Mouse (Mus musculus): ENCODE measurements around the gene Gm21887.

The Gm21887 gene

GRCm38 (mm10) chrX:169983401-169984165 is 25.9 kb upstream of the Gm21887 start:
- peak in 1 of 2 experiments; percentile 11 for DNase-seq (ENCODE audit: low spot score in 2 of 2)

GRCm38 (mm10) chrX:169984331-169984730 is 25.1 kb upstream of the Gm21887 start:
- DNase-seq (ENCODE audit: low spot score in 2 of 2) = peak in 1 of 2 experiments; percentile 4

- peak in 1 of 2 experiments; percentile 27 for DNase-seq (ENCODE audit: low spot score in 2 of 2)
Measured at GRCm38 (mm10) chrX:169984853-169985252, 24.6 kb upstream of the Gm21887 start.

GRCm38 (mm10) chrX:169985796-169986195 is 23.7 kb upstream of the Gm21887 start:
- peak; percentile 42 to 52 for DNase-seq (ENCODE audit: low spot score in 2 of 2)

DNA sequence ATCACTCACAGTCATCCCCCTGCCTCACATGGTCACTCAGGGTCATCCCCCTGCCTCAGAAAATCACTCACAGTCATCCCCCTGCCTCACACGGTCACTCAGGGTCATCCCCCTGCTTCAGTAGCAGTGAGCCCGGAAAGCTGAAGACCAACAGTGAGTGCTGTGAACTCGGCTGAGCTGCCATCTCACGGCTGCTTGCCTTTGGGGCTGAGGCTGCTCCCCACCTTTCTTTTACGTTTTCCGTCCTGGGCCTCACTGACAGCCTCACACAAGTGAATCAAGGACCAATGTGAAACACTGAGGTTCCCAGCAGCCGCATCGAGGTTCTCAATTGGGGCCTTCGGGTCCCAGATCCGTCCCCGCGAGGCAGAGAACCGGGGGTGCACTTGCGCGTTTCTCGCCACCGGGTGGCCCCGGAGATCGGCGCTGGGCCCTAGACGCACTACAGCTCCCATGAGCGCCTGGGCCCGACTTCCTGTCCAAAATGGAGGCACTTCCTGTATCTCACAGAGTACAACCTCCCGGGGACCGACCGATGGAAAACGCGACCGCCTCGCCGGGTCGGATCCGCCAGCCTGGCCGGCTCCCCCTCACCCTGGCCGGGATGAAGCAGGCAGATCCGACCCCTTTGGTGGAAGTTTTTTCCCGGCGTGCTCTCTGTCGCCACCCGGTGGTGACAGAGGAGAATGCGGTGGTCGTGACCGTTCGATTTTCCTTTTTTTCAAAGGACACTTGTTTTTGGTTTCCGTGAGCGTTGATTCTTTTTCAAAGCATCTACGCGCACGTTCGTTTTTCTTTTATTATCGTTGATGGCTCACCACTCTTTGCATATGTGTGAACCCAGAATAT is 22.7 kb upstream of the Gm21887 start:
- peak; percentile 89 to 95 for DNase-seq (ENCODE audit: low spot score in 2 of 2)

GRCm38 (mm10) chrX:169987368-169987837 is 22.1 kb upstream of the Gm21887 start:
- peak; percentile 60 to 69 for DNase-seq (ENCODE audit: low spot score in 2 of 2)

DNA sequence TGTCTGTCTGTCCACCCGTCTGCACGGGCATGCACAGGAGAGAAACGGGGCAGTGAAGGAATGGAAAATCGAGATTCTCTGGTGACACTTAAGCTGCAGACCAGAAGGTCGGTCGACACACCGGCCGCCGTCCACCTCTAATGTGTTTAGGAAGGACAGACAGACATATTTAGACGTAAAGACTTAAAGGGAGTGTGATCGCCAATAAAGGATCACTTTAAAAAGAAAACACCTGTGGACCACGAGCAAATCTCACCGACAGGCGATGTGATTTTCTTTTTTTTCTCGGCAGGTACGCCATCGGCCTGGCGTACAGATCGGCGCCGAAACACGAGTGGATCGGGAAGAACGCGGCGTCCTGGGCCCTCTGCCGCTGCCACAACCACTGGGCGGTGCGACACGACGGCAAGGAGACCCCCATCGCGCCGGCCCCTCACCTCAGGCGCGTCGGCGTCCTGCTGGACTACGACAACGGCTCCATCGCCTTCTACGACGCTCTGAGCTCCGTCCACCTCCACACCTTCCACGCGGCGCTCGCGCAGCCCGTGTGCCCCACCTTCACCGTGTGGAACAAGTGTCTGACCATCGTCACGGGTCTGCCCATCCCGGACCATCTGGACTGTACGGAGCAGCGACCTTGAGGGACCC is 20.8 kb upstream of the Gm21887 start:
- DNase-seq (ENCODE audit: low spot score in 2 of 2) = peak; percentile 48 to 53

- DNase-seq (ENCODE audit: low spot score in 2 of 2) = peak in 1 of 2 experiments; percentile 42
Measured at GRCm38 (mm10) chrX:169989219-169989595, 20.3 kb upstream of the Gm21887 start.

GRCm38 (mm10) chrX:169989691-169990631 is 19.5 kb upstream of the Gm21887 start:
- peak; percentile 84 to 86 for DNase-seq (ENCODE audit: low spot score in 2 of 2)

DNA sequence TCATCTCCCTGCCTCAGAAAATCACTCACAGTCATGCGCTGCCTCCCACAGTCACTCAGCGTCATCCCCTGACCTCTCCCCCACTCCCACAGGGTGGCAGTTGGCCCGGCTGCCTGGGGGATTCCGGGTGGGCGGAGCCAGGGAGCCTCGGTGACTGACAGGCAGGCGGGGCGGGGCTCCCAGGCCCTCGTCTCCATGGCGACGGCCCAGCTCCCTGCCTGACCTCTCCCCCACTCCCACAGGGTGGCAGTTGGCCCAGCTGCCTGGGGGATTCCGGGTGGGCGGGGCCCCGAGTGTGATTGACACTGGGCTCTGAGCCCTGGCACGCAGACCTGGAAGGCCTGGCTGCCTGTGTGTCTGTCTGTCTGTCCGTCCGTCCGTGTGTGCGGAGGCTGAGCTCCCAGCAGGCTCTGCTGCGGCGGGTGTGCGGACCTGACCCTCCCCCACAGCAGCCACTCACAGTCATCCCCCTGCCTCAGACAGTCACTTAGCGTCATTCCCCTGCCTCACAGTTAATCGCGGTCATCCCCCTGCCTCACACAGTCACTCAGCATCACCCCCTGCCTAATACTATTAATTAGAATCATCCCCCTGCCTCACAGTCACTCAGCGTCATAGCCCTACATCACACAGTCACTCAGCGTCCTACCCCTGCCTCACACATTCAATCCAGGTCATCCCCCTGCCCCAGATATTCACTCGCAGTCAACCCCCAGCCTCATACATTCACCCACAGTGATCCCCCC is 18.2 kb upstream of the Gm21887 start:
- peak; percentile 91 to 95 for DNase-seq (ENCODE audit: low spot score in 2 of 2)

GRCm38 (mm10) chrX:169992086-169992930 is 17.2 kb upstream of the Gm21887 start:
- peak; percentile 22 to 43 for DNase-seq (ENCODE audit: low spot score in 2 of 2)

DNA sequence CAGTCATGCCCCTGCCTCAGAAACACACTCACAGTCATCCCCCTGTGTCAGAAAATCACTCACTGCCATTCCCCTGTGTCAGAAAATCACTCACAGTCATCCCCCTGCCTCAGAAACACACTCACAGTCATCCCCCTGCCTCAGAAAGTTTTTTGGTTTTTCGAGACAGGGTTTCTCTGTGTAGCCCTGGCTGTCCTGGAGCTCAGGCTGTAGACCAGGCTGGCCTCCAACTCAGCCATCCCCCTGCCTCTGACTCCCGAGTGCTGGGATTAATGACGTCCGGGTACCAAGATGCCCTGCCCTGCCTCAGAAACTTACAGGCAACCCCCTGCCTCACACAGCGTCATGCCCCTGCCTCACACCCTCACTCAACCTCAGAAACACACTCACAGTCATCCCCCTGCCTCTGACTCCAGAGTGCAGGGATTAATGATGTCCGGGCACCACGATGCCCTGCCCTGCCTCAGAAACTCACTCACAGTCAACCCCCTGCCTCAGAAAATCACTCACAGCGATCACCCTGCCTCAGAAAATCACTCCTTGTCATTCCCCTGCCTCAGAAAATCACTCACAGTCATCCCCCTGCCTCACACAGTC is 16.4 kb upstream of the Gm21887 start:
- DNase-seq (ENCODE audit: low spot score in 2 of 2) = peak in 1 of 2 experiments; percentile 45

DNA sequence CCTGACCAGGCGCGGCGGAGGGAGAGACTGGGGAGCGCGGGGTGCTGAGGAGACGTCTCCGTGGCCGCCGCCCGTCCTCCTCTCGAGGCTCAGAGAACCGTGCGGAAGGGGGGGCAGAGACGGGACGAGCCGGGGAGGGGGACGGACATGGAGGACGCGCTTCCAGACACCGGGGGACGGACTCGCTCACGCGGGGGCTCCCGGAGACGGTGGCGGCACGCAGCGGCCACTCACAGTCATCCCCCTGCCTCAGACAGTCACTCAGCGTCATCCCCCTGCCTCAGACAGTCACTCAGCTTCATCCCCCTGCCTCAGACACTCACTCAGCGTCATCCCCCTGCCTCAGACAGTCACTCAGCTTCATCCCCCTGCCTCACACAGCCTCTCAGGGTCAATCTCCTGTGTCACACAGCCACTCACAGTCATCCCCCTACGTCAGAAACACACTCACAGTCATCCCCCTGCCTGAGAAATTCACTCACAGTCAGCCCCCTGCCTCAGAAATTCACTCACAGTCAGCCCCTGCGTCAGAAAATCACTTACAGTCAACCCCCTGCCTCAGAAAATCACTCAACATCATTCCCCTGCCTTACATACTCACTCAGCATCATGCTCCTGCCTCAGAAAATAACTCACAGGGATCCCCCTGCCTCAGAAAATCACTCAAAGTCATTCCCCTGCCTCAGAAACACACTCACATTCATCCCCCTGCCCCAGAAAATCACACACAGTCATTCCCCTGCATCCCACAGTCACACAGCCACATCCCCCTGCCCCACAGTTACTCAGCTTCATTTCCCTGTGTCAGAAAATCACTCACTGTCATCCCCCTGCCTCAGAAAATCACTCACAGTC is 15.2 kb upstream of the Gm21887 start:
- peak; percentile 70 to 74 for DNase-seq (ENCODE audit: low spot score in 2 of 2)

GRCm38 (mm10) chrX:169994866-169995711 is 14.4 kb upstream of the Gm21887 start:
- DNase-seq (ENCODE audit: low spot score in 2 of 2) = peak; percentile 44 to 47

- DNase-seq (ENCODE audit: low spot score in 2 of 2) = peak; percentile 48 to 60
Measured at GRCm38 (mm10) chrX:169995909-169996521, 13.4 kb upstream of the Gm21887 start.

DNA sequence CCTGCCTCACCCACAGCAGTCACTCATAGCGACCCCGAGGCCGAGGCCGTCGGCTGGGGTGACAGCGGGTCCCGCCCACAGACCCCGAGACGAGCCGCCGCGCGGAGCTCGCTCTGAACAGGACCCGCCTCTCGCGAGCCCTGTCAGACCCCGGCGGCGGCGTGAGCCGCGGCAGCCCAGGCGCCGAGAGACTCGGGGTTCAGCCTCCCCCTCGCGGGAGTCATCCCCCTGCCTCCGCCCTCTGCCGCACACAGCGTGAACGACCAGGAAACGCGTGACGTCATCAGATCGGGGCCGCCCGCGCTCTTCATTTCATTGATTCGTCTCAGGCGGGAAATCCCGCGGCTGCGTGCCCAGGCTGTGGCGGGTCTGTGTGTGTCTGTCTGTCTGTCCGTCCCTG is 12.5 kb upstream of the Gm21887 start:
- DNase-seq (ENCODE audit: low spot score in 2 of 2) = peak; percentile 81 to 90

Measured in spleen, postnatal 10 days (tissue).